Mouse (Mus musculus) gastrocnemius, adult 2 months (tissue): Measurements from ENCODE around the gene Lekr1. TPM values are rescaled to one million over a fixed set of nuclear protein-coding genes. Genes with fewer than 3 reads are reported as not detected.
A peak's percentile ranks its signal among the peaks of the same experiment; 100 is the strongest.

Source experiments
- DNase-seq: peaks from one replicate; pipeline ENCODE4 v3.0.0; 2022
- H3K27ac ChIP-seq: fragments of 200-600 bp; 2 replicates; pipeline ENCODE4 v1.8.1; 2022; ENCODE audit warnings: mild to moderate bottlenecking
- H3K4me3 ChIP-seq: fragments of 200-600 bp; 2 replicates; pipeline ENCODE4 v1.8.1; 2022; ENCODE audit warnings: mild to moderate bottlenecking, moderate library complexity
- CTCF ChIP-seq: fragments of 200-600 bp; IDR thresholded peaks from 2 replicates; pipeline ENCODE4 v1.8.1; 2022; ENCODE audit warnings: antibody characterized with exemption, mild to moderate bottlenecking, moderate library complexity
- intact Hi-C: fragments of 180-260 bp; cut with DNase I; formaldehyde crosslinking; loops from one replicate; pipeline ENCODE4 v1.15.1; 2025
- total RNA-seq, 2 experiments: library from RNA; stranded (reverse); gene quantifications; 2 replicates each; pipeline ENCODE4 v1.2.3; 2021

Gene Lekr1
- total RNA-seq, 2 experiments from 2014 or later = 0.23 to 0.31 TPM

DNA sequence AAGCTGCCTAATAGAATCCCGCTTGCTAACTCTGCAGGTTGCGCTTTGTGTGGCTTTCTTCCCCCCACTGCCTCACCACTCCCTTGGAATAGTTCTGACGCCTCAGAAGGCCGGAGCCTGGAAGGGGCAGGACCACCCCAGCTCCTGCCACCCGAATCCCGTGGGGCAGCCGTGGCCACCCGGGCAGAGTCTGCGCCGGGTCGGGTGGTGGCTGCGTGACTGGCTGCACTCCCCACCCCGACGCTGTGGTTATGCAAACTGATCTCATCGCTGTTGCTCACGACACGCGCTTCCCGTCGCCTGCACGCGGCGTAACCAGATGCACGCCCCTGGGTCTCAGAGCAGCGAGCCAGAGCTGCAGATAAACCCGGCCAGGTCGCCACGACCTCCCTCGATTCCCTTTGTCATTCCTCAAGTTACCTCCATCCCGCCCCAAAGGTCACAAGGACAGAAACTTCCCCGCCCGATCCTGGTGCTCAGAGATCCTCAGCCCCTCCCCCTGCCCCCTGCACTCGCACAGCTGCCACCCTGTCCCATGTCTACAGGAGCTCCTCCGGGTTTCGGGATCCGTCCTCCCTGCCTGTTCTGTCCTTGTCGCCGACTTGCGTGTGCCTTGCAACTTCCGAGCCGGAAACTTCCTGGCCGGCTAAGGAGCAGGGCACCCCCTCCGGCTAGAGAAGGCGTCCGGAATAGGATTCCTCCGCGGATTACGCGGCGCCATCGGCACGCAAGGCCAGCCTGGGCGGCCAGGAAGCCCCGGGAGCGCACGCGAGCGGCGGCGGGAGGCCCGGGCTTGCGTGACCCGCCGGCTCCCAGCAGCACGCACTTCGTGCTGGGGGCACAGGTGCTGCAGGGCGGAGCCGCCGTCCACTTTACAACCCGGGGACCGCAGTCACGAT, 7.1 kb upstream of the Lekr1 start:
- Histone ChIP-seq H3K4me3 (peak overlapping the region; percentile 91), H3K27ac (peak overlapping the region; percentile 90)
- intact Hi-C loops = loop anchor here (2.0 to 5.0 kb wide), 2 partner anchors 130 to 203 kb away; partner anchors contain the start of gene Tiparp
- peak; percentile 84 for DNase-seq
- TF ChIP-seq CTCF = peak; percentile 6; the same call in 1 of the 2 replicates

GRCm38 (mm10) chr3:65659620-65659932, 6.5 kb upstream of the Lekr1 start:
- intact Hi-C loops = loop anchor here (2.0 to 5.0 kb wide), 2 partner anchors 131 to 203 kb away; partner anchors contain the start of gene Tiparp
- DNase-seq = no peak
- Histone ChIP-seq H3K27ac (peak overlapping the region; percentile 90), H3K4me3 (peak overlapping the region; percentile 91)
- no peak for TF ChIP-seq CTCF

DNA sequence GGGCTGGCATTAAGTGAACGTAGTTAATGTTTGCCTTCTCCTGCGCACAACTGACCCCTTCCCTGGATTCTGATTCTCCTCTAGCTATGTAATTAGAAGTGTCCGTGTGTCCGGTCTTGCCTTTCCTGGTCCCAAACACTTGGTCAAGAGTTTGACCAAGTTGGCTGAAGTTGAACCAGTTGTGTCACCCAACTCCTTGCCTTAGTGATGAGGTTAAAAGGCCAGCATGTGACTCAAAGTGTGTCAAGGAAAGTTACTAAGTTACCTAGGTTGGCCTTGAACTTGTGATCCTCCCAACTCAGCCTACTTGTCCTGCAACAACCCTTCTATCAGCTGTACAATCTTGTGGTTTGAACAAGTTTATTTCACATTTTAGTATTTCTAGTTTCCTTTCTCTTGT, 5.7 kb upstream of the Lekr1 start:
- Histone ChIP-seq H3K27ac (no peak overlapping the region), H3K4me3 (no peak overlapping the region)
- no peak for DNase-seq
- intact Hi-C loops = loop anchor here (10.0 kb wide), 2 partner anchors 274 to 276 kb away; no protein-coding TSS in a partner anchor
- no peak for TF ChIP-seq CTCF

GRCm38 (mm10) chr3:65661731-65662130, 4.3 kb upstream of the Lekr1 start:
- no peak for DNase-seq
- no peak for TF ChIP-seq CTCF
- intact Hi-C loops = loop anchor here (10.0 kb wide), 2 partner anchors 273 to 277 kb away; no protein-coding TSS in a partner anchor
- Histone ChIP-seq H3K27ac (no peak overlapping the region), H3K4me3 (no peak overlapping the region)

- no peak for TF ChIP-seq CTCF
- intact Hi-C loops = loop anchor here (10.0 kb wide), 2 partner anchors 272 to 278 kb away; no protein-coding TSS in a partner anchor
- no peak overlapping the region for H3K27ac ChIP-seq
- DNase-seq = no peak
- H3K4me3 ChIP-seq = no peak overlapping the region
These were observed 2.9 kb upstream of the Lekr1 start for GRCm38 (mm10) chr3:65663176-65663575.

GRCm38 (mm10) chr3:65670216-65670615, 4.2 kb downstream of the Lekr1 start:
- H3K27ac ChIP-seq = no peak overlapping the region
- intact Hi-C loops = no loop called here
- DNase-seq = no peak
- H3K4me3 ChIP-seq = no peak overlapping the region
- TF ChIP-seq CTCF = no peak

DNA sequence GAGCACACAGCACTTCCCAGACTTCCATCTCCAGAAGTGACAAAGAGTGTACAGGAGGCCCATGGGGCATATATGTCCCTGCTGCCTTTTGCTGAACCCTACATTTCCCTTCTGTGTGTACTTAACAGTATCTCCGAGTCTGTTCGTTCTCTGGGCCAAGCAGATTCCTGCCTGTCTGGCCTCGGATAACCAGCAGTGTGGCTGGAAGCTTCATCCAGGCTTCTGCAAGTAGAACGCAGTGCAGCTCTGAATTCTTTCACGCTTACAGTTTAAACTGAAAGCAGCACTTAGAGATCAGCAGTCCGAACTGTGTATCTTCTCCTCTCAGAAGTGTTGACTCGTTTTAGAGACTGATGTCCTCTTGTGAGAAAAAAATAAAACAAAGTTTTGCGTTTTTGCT, 7.7 kb downstream of the Lekr1 start:
- H3K4me3 ChIP-seq = peak overlapping the region; percentile 53
- no peak for TF ChIP-seq CTCF
- intact Hi-C loops = no loop called here
- H3K27ac ChIP-seq = peak overlapping the region; percentile 68
- DNase-seq = peak; percentile 24

GRCm38 (mm10) chr3:65680612-65681011, 14.6 kb downstream of the Lekr1 start:
- Histone ChIP-seq H3K4me3 (no peak overlapping the region), H3K27ac (no peak overlapping the region)
- no peak for TF ChIP-seq CTCF
- intact Hi-C loops = no loop called here
- DNase-seq = no peak

- no peak overlapping the region for H3K4me3 ChIP-seq
- intact Hi-C loops = no loop called here
These were observed 23.7 kb downstream of the Lekr1 start for GRCm38 (mm10) chr3:65689705-65690104.

GRCm38 (mm10) chr3:65690850-65691249, 24.8 kb downstream of the Lekr1 start:
- intact Hi-C loops = no loop called here
- no peak overlapping the region for H3K4me3 ChIP-seq
- TF ChIP-seq CTCF = no peak
- no peak overlapping the region for H3K27ac ChIP-seq
- no peak for DNase-seq

More at GRCm38 (mm10) chr3:65689705-65690104, 23.7 kb downstream of the Lekr1 start:
- TF ChIP-seq CTCF = no peak
- DNase-seq = no peak
- no peak overlapping the region for H3K27ac ChIP-seq

DNA sequence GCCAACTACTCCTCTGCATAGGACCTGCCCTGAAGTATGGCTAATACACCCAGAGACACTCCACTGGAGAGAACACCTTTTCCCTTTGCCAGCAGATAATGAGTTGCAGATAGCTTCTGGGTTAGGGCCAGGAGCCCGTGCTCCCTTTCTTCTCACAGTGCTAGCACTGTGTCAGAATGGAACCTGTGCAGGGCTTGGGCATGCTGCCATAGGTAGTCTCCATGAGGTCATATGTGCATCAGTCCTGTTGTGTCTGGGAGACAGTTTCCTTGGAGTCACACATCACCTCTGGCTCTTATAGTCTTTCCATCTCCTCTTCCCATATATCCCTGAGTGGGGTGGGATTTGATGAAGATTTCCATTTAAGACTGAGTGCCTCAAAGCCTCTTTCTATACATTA, 33.7 kb downstream of the Lekr1 start:
- Histone ChIP-seq H3K27ac (no peak overlapping the region), H3K4me3 (no peak overlapping the region)
- no peak for TF ChIP-seq CTCF
- no peak for DNase-seq
- intact Hi-C loops = no loop called here

DNA sequence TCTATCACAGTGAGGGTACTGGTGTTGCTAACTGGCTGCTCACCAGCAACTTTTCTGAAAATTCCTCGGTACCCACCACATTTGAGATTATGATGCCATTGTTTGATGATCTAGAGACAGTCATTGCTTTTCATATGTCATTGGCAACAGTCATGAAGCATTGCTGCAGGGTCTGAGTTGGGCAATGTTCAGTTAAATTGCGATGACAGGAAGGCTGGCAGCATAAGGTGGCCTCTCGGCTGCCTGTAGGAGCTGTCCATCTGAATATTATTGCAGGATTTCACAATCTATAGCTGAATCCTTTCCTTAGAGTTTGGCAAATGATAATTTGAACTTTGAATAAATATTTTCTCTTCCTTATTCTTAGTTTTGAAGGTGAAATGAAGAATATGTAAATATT, 48.3 kb downstream of the Lekr1 start:
- intact Hi-C loops = no loop called here
- DNase-seq = no peak
- no peak for TF ChIP-seq CTCF
- no peak overlapping the region for H3K4me3 ChIP-seq
- no peak overlapping the region for H3K27ac ChIP-seq

- DNase-seq = peak; percentile 21
- H3K27ac ChIP-seq = no peak overlapping the region
- no peak overlapping the region for H3K4me3 ChIP-seq
- intact Hi-C loops = no loop called here
- no peak for TF ChIP-seq CTCF
These were observed 51.4 kb downstream of the Lekr1 start for GRCm38 (mm10) chr3:65717406-65717805.

GRCm38 (mm10) chr3:65722897-65723296, 56.9 kb downstream of the Lekr1 start:
- DNase-seq = no peak
- H3K4me3 ChIP-seq = no peak overlapping the region
- intact Hi-C loops = no loop called here
- TF ChIP-seq CTCF = no peak
- H3K27ac ChIP-seq = no peak overlapping the region
